Mouse (Mus musculus) liver, embryonic 14.5 days (tissue): ENCODE data around the gene Dtnbp1. TPM values are rescaled to one million over a fixed set of nuclear protein-coding genes. Genes with fewer than 3 reads are reported as not detected.

ENCODE experiments used
- ATAC-seq: fragments of 200-750 bp; cut with Nextera tagmentation; 2 replicates; pipeline ENCODE4 v1.8.0; 2017; ENCODE audit warnings: moderate number of reproducible peaks, mild to moderate bottlenecking, moderate library complexity; ENCODE audit not compliant: insufficient read depth
- DNase-seq, 3 experiments: peaks; one replicate each; pipeline ENCODE4 v3.0.0-alpha.2; 2012 to 2013; ENCODE audit warnings: low read depth in 3 of 3, low spot score in 3 of 3
- H3K27ac ChIP-seq: fragments of 300-500 bp; sonication (generic); 2 replicates; pipeline ENCODE4 v1.5.1; 2014; ENCODE audit warnings: moderate library complexity, mild to moderate bottlenecking, control low read depth, inconsistent platforms
- H3K27me3 ChIP-seq: fragments of 300-500 bp; sonication (generic); 2 replicates; pipeline ENCODE4 v1.6.1; 2014; ENCODE audit warnings: mild to moderate bottlenecking, low read length, moderate library complexity; ENCODE audit not compliant: control insufficient read depth, insufficient read depth
- H3K36me3 ChIP-seq: fragments of 300-500 bp; sonication (generic); replicated peaks from 2 replicates; pipeline ENCODE4 v1.6.1; 2014; ENCODE audit warnings: low read depth; ENCODE audit not compliant: control insufficient read depth, insufficient read depth
- H3K4me1 ChIP-seq, 2 experiments: fragments of 200-500 bp in 1 of 2; fragments of 300-500 bp in 1 of 2; sonication (generic) in 1 of 2; replicated peaks; 2 replicates each; pipeline ENCODE4 v1.6.1; 2012 to 2014; ENCODE audit warnings: antibody characterized with exemption in 1 of 2, inconsistent platforms in 1 of 2, low read length in 1 of 2; ENCODE audit not compliant: control insufficient read depth in 2 of 2, insufficient read depth in 2 of 2
- H3K4me2 ChIP-seq: fragments of 300-500 bp; sonication (generic); 2 replicates; pipeline ENCODE4 v1.6.1; 2014; ENCODE audit warnings: low read depth, mild to moderate bottlenecking, control low read depth, moderate library complexity
- H3K4me3 ChIP-seq, 2 experiments: fragments of 200-500 bp in 1 of 2; fragments of 300-500 bp in 1 of 2; sonication (generic) in 1 of 2; 2 replicates each; pipeline ENCODE4 v1.5.1; 2012 to 2014; ENCODE audit warnings: low read depth in 2 of 2, low read length in 2 of 2, mild to moderate bottlenecking in 2 of 2, control low read depth in 1 of 2, inconsistent platforms in 1 of 2, moderate library complexity in 1 of 2; ENCODE audit not compliant: insufficient read depth in 1 of 2
- H3K9ac ChIP-seq: fragments of 300-500 bp; sonication (generic); replicated peaks from 2 replicates; pipeline ENCODE4 v1.6.1; 2014; ENCODE audit warnings: mild to moderate bottlenecking, control low read depth, moderate library complexity
- H3K9me3 ChIP-seq: fragments of 300-500 bp; sonication (generic); 2 replicates; pipeline ENCODE4 v1.6.1; 2016; ENCODE audit warnings: low read length, mixed read lengths; ENCODE audit not compliant: control insufficient read depth
- CTCF ChIP-seq: IDR thresholded peaks from 2 replicates; pipeline ENCODE4 v1.5.1; 2016; ENCODE audit warnings: antibody characterized with exemption, low read depth, control low read depth
- EP300 ChIP-seq: IDR thresholded peaks from 2 replicates; pipeline ENCODE4 v1.6.1; 2016; ENCODE audit warnings: antibody characterized with exemption, low read depth
- WGBS: fragments of 180-500 bp; shearing (Covaris S2); extraction: QIAGEN DNeasy Blood & Tissue Kit; methylation state at CpG from one replicate; pipeline ENCODE4 v1.1.7; 2014; ENCODE audit not compliant: insufficient replicate concordance; 5-methylcytosine and 5-hydroxymethylcytosine counted together
- polyA plus RNA-seq, 2 experiments: library from polyadenylated mRNA; depleted of rRNA in 1 of 2; stranded (reverse) in 1 of 2; unstranded in 1 of 2; fragments of >200 nt; fragmentation: Nextera tagmentation in 1 of 2; extraction: Ambion mirVana in 1 of 2; gene quantifications; 2 replicates each; pipeline versions ENCODE4 v1.2.1 to v1.2.3; 2012 to 2014

The Dtnbp1 gene
- polyA plus RNA-seq (2012; rRNA removed): 16.8 and 18.9 TPM in 2 replicates
- polyA plus RNA-seq (2014; fragmentation: Nextera tagmentation; extraction: Ambion mirVana): 25.0 and 27.6 TPM in 2 replicates

- TF ChIP-seq CTCF: peak; percentile 33
- TF ChIP-seq EP300: no peak
- H3K4me1 ChIP-seq: peaks cover 3 to 9% of the 10 kb centered on the region in 2 experiments; a peak in 3 of 4 replicates
- no peaks in the 10 kb centered on the region for H3K9me3 ChIP-seq
- H3K4me2 ChIP-seq: peak within 1 kb of the TSS; percentile 95
- no peaks in the 10 kb centered on the region for H3K27me3 ChIP-seq
- peak; percentile 51 to 61 (median 56) for DNase-seq
- H3K27ac ChIP-seq: no peak within 1 kb of the TSS
- ATAC-seq: peak; percentile 88
- peak within 1 kb of the TSS; percentile 84 for H3K9ac ChIP-seq
- no peaks in the 10 kb centered on the region for H3K36me3 ChIP-seq
- peak within 1 kb of the TSS; percentile 74 to 93 for H3K4me3 ChIP-seq
- under 1% methylated on average over 68 of the region's 68 CpGs for WGBS
Observed at GRCm38 (mm10) chr13:45001911-45002615, at the start of gene Dtnbp1. TSS of gene Dtnbp1 (minus strand) at chr13:45002147.

DNA sequence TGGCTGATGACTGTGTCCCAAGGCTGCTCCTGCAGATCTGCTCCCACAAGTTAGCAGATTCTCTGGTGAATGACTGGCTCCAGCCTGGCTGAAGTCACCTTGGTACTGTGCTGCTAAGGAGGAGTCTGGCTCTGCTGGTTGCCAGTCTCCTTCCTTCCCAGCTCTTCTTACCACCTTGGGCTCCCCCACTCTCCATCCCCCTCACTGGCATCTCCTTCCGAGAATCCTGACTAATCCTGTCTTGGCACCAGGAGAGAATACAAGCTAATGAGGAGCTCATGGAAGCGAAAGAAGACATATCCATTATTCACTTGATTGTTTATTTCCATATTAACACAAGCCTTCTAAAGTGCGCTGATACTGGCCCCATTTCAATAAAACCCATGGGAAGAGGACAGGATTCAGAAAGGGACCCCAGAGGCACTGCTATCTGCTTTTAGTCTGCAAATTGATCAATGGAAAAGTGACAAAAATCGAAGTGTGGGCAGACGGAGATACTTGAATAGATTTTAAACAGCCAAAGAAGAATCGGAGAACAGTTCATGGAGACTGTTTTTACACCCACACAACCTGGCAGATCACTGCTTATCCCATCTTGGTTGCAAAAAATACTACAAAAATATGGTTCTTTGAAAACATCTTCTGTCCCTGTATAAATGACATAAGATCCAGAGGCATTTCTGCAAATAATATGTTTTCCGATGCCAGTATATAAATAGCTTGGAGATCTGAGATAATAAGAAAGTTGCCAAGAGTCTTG lies 47.5 kb upstream of the Dtnbp1 start:
- H3K4me3 ChIP-seq: no peak overlapping the region
- H3K4me2 ChIP-seq: no peak overlapping the region
- 65% methylated on average over 7 of the region's 7 CpGs for WGBS
- ATAC-seq (no peak), DNase-seq (no peak)
- H3K27ac ChIP-seq: no peak overlapping the region
- no peak for TF ChIP-seq CTCF
- no peak for TF ChIP-seq EP300
- H3K9me3 ChIP-seq: no peaks in the 10 kb centered on the region
- H3K27me3 ChIP-seq: no peaks in the 10 kb centered on the region
- H3K36me3 ChIP-seq: no peaks in the 10 kb centered on the region
- no peaks in the 10 kb centered on the region for H3K4me1 ChIP-seq
- no peak overlapping the region for H3K9ac ChIP-seq

DNA sequence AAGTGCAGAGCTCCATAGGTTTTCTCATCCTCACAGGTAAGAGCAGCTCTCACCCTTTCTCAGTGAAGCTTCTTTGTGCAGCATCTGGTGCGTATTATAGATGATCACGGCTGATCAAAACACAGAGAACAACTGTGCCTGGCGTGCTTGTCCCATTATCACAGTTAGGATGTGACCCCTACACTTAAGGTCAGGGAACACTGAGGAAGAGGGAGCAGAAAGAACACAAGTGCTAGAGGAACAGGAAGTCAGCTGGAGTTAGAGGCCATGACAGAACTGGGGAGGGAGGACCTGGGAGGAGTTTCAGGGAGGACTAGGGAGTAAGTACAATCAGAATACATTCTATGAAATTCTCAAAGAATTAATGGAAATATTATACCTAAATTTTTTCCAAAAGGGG lies 41.5 kb upstream of the Dtnbp1 start:
- Histone ChIP-seq H3K4me2 (no peak overlapping the region), H3K4me1 (no peaks in the 10 kb centered on the region), H3K27me3 (no peaks in the 10 kb centered on the region), H3K27ac (no peak overlapping the region), H3K4me3 (no peak overlapping the region), H3K36me3 (no peaks in the 10 kb centered on the region), H3K9ac (no peak overlapping the region), H3K9me3 (no peaks in the 10 kb centered on the region)
- DNase-seq (no peak), ATAC-seq (no peak)
- 62% methylated on average over 3 of the region's 3 CpGs for WGBS
- TF ChIP-seq EP300 (no peak), CTCF (no peak)

GRCm38 (mm10) chr13:45040741-45041140 lies 38.8 kb upstream of the Dtnbp1 start:
- 68% methylated on average over 7 of the region's 7 CpGs for WGBS
- H3K4me3 ChIP-seq: no peak overlapping the region
- no peaks in the 10 kb centered on the region for H3K4me1 ChIP-seq
- H3K9me3 ChIP-seq: no peaks in the 10 kb centered on the region
- H3K36me3 ChIP-seq: no peaks in the 10 kb centered on the region
- ATAC-seq (no peak), DNase-seq (no peak)
- no peaks in the 10 kb centered on the region for H3K27me3 ChIP-seq
- H3K9ac ChIP-seq: no peak overlapping the region
- no peak overlapping the region for H3K4me2 ChIP-seq
- no peak overlapping the region for H3K27ac ChIP-seq
- TF ChIP-seq EP300 (no peak), CTCF (no peak)

GRCm38 (mm10) chr13:45040195-45040594 lies 38.2 kb upstream of the Dtnbp1 start:
- Histone ChIP-seq H3K4me3 (no peak overlapping the region), H3K36me3 (no peaks in the 10 kb centered on the region), H3K4me2 (no peak overlapping the region), H3K9me3 (no peaks in the 10 kb centered on the region), H3K9ac (no peak overlapping the region), H3K27me3 (no peaks in the 10 kb centered on the region), H3K27ac (no peak overlapping the region), H3K4me1 (no peaks in the 10 kb centered on the region)
- TF ChIP-seq EP300 (no peak), CTCF (no peak)
- DNase-seq (no peak), ATAC-seq (no peak)
- 40% methylated on average over 4 of the region's 4 CpGs for WGBS
